Mouse (Mus musculus): ENCODE data around the gene Dnm2.

DNA sequence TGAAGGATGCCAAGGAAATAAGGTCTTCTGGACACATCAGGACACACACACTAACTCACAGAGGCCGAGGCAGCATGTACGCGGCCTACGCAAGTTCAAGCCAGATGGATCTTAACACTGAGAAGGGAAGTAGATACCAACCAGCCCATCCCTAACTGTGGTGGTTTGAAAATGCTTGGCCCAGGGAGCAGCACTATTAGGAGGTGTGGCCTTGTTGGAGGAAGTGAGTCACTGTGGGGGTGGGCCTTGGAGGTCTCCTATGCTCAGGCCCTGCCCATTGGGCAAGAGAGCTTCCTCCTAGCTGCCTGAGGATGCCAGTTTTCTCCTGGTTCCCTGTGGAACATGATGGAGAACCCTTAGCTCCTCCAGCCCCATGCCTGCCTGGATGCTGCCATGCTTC lies 88.8 kb downstream of the Dnm2 start:
- TF ChIP-seq CTCF (IDR thresholded peaks at IDR 0.05; ENCODE audit: low read depth, low read length) (no peak), POLR2A (IDR thresholded peaks at IDR 0.05; ENCODE audit: extremely low read depth, insufficient read depth, low read length) (no peak)

Data from liver, adult 2 months (tissue).